Mouse (Mus musculus) hematopoietic stem cell, adult 5-6 weeks (primary cell): ENCODE results near the gene Mrpl12. TPM values are rescaled to one million over a fixed set of nuclear protein-coding genes. Genes with fewer than 3 reads are reported as not detected.
A peak's percentile ranks its signal among the peaks of the same experiment; 100 is the strongest.

Experiments
- ATAC-seq, 2 experiments: fragments of 125-278 bp in 1 of 2; replicated peaks in 1 of 2; 2 replicates each; pipeline ENCODE4 v1.8.0; 2016 to 2017; ENCODE audit warnings: inconsistent platforms in 2 of 2, mild to moderate bottlenecking in 2 of 2, moderate number of reproducible peaks in 2 of 2, low read depth in 1 of 2, moderate TSS enrichment in 1 of 2; ENCODE audit not compliant: low FRiP score in 2 of 2, poor library complexity in 2 of 2, severe bottlenecking in 2 of 2, insufficient read depth in 1 of 2, low TSS enrichment in 1 of 2
- total RNA-seq: library from RNA; stranded (forward); fragments of 172-1452, 232-1000 nt; gene quantifications from 2 replicates; pipeline ENCODE4 v1.2.3, GENCODE M21; 2017

Mrpl12 gene
- total RNA-seq, 1 experiment from 2014 or later, result 112 TPM

GRCm38 (mm10) chr11:120464365-120464764, 20.0 kb upstream of the Mrpl12 start:
- no peak for ATAC-seq

DNA sequence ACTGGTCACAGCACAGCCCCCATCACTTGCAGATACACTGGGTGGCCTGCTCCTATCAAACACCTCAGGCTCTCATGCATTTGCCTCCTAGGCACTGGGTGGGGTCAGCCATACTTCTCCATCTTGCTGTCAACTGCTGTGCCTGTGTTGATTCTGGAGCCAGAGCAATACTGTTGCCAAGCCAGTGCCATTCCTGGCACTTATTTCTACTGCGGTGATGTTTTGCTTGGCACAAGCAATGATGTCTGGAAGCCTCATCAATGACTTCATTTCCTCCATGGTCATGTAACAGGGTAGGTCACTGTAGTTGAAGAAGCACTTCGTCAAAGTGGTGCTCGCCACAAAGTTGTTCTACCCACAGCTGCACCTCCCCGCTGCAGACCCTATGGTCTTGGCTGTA, 18.9 kb upstream of the Mrpl12 start:
- no peak for ATAC-seq

DNA sequence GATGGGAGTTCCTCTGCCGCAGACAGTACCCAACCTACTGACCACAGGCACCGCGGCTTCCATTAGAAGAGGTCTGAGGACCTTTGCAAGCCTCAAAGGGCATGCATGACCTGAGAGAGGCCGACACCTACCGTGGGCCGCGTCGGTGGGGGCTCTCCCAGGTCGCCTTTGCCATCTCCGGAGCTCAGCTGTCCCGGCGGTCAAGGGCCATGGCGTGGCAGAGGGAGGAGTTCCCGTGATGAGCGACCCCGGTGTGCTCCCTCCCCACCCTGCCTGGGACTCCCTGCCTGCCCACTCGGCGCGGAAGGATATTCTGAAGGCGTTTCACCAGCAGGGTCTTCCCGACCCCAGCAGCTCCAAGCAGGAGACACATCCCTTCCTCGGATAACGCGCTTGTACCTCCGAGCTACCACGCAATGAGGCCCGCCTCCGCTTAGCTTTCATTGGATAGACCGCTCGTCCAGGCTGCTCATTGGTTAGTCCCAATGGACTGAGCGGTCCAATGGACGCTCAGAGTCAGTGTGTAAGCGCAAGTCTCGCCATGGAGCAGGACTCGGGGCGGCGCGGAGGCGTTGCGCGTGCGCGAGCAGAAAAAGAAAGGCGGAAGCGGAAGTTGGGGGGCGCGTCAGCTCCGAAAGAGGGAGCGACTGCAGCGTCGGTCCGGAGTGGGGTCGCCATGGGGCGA, 17.2 kb upstream of the Mrpl12 start, which contains the start of gene Arl16:
TSS of gene Arl16 (minus strand) at position 557 of the 685 bp plus-strand sequence.
- ATAC-seq, result peak; percentile 98

DNA sequence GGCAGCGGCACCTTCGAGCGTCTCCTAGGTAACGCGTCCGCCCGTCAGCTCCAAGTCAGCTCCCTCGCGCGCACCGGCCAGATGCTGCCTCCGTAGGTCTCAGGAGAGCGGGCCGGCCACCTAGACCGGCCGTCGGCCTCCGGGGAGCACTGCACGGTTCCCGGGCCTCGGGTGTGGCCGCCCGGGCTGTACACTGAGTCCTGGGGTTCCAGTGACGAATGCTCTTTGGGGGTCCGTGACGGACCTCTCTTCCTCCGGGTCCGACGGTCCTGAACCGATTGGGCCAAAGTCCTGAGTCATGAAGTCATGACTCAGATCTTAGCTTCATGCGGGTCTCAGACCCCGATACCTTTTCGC, 16.7 kb upstream of the Mrpl12 start:
- ATAC-seq, result no peak

GRCm38 (mm10) chr11:120472052-120472451, 12.4 kb upstream of the Mrpl12 start:
- ATAC-seq, result no peak

DNA sequence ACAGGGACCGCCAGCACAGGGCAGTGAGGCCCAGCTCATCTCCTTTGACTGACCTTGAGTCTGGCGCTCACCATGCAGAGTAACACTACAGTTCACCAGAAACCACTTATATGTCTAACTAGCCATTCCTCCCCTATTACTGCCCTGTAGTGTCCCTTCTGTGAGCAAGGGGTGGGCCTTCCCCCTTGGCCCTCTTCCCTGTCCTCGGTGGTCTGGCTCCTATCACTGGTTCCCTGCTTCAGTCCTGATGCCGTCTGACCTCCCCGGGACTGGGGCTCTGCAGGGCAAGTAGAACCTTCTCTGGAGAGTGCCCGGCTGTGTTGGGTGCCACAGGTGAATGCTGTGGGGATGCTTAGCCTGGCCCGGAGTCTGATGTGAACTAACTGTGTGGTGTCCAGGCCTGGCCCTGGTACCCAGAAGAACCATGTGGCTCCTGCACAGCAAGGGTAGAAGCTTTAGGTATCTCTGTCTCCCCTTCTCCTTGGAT, 922 bp upstream of the Mrpl12 start:
- ATAC-seq, result no peak

- ATAC-seq, result no peak
These were observed 838 bp downstream of the Mrpl12 start for GRCm38 (mm10) chr11:120485251-120485650.

DNA sequence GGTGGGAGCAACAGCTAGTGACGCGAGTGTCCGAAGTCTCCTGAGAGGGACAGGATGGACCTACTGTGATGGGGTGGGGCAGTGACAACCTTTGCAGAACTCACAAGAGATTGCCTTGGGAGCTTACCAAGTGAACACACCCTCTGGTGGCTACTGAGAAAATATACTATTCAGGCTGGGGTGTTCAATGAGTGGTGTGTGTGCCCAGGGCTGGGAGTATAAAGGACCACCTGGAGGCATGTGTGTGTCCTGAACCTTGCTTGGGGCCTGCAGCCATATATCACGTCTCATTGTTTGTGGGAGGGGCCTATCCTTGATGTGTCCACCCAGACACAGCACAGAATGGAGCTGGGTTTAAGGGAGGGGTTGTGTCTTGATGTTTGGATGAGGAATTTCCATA, 4.1 kb downstream of the Mrpl12 start:
- no peak for ATAC-seq

DNA sequence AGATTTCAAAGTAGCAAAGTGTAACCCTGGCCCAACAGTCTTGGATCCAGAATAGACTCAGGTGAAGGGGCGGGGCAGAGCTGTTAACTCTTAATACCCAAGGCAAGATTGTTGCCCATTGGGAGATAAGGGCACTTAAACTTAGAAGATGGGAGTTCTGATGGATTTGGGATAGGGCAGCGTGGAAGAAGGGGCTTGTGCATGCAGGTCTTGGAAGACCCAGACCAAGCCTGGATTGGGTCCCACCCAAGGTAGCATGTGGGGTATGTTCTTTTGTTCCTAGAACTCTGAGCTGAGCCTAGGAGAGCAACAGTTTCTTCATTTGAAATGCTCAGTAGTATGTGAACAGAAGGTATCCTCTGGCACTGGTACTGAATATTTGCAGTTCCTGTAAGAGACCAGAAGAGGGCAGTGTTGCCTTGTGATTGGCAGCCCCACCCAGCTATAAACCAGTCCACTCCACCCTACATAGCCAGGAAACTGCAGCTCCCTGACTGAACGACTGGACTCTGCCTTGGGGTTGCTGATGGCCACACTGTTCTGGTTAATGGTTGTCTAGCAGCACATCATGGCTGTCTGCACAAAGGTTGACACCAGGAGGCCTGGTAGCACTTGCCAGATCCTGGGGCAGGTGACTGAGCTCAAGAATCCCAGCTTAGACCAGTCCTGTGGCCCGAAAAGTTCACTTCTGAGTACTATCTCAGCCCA, 4.8 kb downstream of the Mrpl12 start:
- ATAC-seq, result peak; percentile 45 to 61; a peak in 2 of 4 replicates

GRCm38 (mm10) chr11:120490291-120491046, 6.1 kb downstream of the Mrpl12 start:
- ATAC-seq, result no peak

- peak; percentile 52 to 74 for ATAC-seq
These were observed 7.1 kb downstream of the Mrpl12 start, which contains the start of gene Slc25a10 for GRCm38 (mm10) chr11:120491317-120492023. Slc25a10 (plus strand) TSS chr11:120491840.

- ATAC-seq, result peak in 1 of 2 experiments; percentile 26; a peak in 2 of 4 replicates
These were observed 7.8 kb downstream of the Mrpl12 start for GRCm38 (mm10) chr11:120492024-120492877.

- no peak for ATAC-seq
These were observed 8.4 kb downstream of the Mrpl12 start for GRCm38 (mm10) chr11:120492878-120493203.

DNA sequence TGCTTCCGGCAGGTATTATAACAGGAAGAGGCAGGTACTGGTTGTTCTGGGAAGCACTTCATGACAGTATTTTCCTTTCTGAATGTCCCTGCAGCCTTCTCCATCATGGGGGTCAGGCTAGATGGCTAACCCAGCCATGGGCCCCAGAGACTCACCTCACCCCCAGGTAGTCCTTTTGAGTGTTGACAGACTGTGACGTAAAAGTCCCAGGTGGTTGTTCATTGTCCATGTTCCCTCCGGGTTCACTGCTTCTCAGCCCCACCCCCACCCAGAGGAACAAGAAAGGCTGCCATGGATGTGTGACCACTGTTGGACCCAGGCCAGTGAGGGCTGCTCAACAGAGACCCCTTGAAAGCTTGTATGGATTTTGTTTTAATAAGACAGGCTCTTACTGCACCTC, 8.9 kb downstream of the Mrpl12 start:
- no peak for ATAC-seq

- ATAC-seq, result no peak
These were observed 9.5 kb downstream of the Mrpl12 start for GRCm38 (mm10) chr11:120493911-120494310.

DNA sequence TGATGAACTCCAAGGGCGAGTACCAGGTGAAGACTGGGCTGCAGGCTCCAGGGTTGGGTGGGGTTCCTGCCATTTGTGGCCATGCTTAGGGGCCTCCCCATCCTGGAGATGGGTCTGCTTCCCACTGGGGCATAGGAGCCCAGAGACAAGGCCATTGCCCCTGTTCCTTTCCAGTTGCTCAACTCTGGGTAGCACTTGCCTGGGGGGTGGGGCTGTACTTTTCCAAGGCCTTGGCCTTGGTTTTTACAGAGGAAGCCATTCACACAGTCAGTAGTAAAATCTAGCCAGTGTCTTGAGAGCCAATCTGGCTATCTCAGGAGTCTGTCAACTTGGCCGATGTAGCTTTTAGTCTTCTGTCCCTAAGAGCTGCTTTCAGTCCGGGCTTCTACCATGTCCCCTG, 13.0 kb downstream of the Mrpl12 start:
- ATAC-seq, result no peak

GRCm38 (mm10) chr11:120498226-120498625, 13.8 kb downstream of the Mrpl12 start:
- ATAC-seq, result no peak
